Mouse (Mus musculus): ENCODE data around the gene Olig3. TPM values are rescaled to one million over a fixed set of nuclear protein-coding genes. Genes with fewer than 3 reads are reported as not detected.

Gene Olig3
- total and polyA plus RNA-seq, 2 experiments = not detected

DNA sequence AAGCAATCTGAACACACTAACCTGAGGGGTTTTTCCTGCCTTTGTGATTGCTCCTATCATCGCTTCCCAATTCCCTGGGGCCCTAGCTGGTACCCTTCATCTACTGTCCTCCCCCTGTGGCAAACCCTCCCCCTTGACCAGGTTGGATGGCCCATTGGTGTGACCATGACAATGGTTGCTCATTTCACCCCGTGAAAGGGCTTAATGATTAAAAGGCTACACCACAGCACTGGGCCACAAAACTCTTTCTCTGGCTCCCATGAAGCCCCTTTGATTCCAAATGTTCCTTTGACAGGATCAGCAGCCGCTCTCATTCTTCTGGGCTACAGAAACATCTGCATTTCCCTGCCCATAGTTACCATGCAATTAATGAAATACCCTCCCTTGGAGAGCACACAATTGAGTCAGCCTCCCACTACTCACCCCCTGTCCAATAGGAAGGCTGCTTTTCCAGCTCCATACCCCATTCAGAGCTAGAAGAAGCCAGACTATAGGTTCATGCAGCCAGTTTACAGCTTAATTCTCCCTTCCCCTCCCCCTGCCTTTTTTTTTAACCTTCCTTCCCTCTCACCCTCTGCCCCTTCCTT lies 27.0 kb upstream of the Olig3 start:
- H3K9ac ChIP-seq (ENCODE audit: low read depth, low read length) = no peak overlapping the region
- H3K27me3 ChIP-seq (ENCODE audit: control insufficient read depth, insufficient read depth, low read length) = no peaks in the 10 kb centered on the region
- DNase-seq (ENCODE audit: extremely low read depth, low read depth, low spot score) = no peak
- no peak overlapping the region for H3K27ac ChIP-seq (replicated peaks; ENCODE audit: insufficient read depth, low read depth, low read length)
- no peaks in the 10 kb centered on the region for H3K4me1 ChIP-seq (ENCODE audit: control insufficient read depth, insufficient read depth, low read length)
- WGBS = 62% methylated on average over 3 of the region's 3 CpGs
- no peaks in the 10 kb centered on the region for H3K36me3 ChIP-seq (ENCODE audit: control insufficient read depth, insufficient read depth, low read length)
- TF ChIP-seq CTCF (IDR thresholded peaks at IDR 0.05; ENCODE audit: low read depth, low read length) (no peak), POLR2A (IDR thresholded peaks at IDR 0.05; ENCODE audit: extremely low read depth, insufficient read depth, low read length) (no peak)
- no peak overlapping the region for H3K4me3 ChIP-seq (ENCODE audit: insufficient read depth, low read depth, low read length)
- no peaks in the 10 kb centered on the region for H3K79me2 ChIP-seq (ENCODE audit: control insufficient read depth, insufficient read depth, low read length)

- Histone ChIP-seq H3K4me3 (ENCODE audit: insufficient read depth, low read depth, low read length) (no peak overlapping the region), H3K27me3 (ENCODE audit: control insufficient read depth, insufficient read depth, low read length) (no peaks in the 10 kb centered on the region), H3K36me3 (ENCODE audit: control insufficient read depth, insufficient read depth, low read length) (no peaks in the 10 kb centered on the region), H3K27ac (replicated peaks; ENCODE audit: insufficient read depth, low read depth, low read length) (no peak overlapping the region), H3K9ac (ENCODE audit: low read depth, low read length) (no peak overlapping the region), H3K79me2 (ENCODE audit: control insufficient read depth, insufficient read depth, low read length) (no peaks in the 10 kb centered on the region), H3K4me1 (ENCODE audit: control insufficient read depth, insufficient read depth, low read length) (no peaks in the 10 kb centered on the region)
- DNase-seq (ENCODE audit: extremely low read depth, low read depth, low spot score) = no peak
- whole genome bisulfite sequencing = 47% methylated on average over 1 of the region's 1 CpGs
- no peak for TF ChIP-seq CTCF (IDR thresholded peaks at IDR 0.05; ENCODE audit: low read depth, low read length)
- no peak for TF ChIP-seq POLR2A (IDR thresholded peaks at IDR 0.05; ENCODE audit: extremely low read depth, insufficient read depth, low read length)
Observed at GRCm38 (mm10) chr10:19333425-19333824, 22.9 kb upstream of the Olig3 start.

GRCm38 (mm10) chr10:19338695-19339630 lies 17.4 kb upstream of the Olig3 start:
- no peak overlapping the region for H3K4me3 ChIP-seq (ENCODE audit: insufficient read depth, low read depth, low read length)
- no peaks in the 10 kb centered on the region for H3K36me3 ChIP-seq (ENCODE audit: control insufficient read depth, insufficient read depth, low read length)
- no peaks in the 10 kb centered on the region for H3K27me3 ChIP-seq (ENCODE audit: control insufficient read depth, insufficient read depth, low read length)
- H3K4me1 ChIP-seq (ENCODE audit: control insufficient read depth, insufficient read depth, low read length) = no peaks in the 10 kb centered on the region
- TF ChIP-seq POLR2A (IDR thresholded peaks at IDR 0.05; ENCODE audit: extremely low read depth, insufficient read depth, low read length) (no peak), CTCF (IDR thresholded peaks at IDR 0.05; ENCODE audit: low read depth, low read length) (no peak)
- no peak for DNase-seq (ENCODE audit: extremely low read depth, low read depth, low spot score)
- WGBS = 20% methylated on average over 18 of the region's 18 CpGs
- no peak overlapping the region for H3K9ac ChIP-seq (ENCODE audit: low read depth, low read length)
- no peak overlapping the region for H3K27ac ChIP-seq (replicated peaks; ENCODE audit: insufficient read depth, low read depth, low read length)
- no peaks in the 10 kb centered on the region for H3K79me2 ChIP-seq (ENCODE audit: control insufficient read depth, insufficient read depth, low read length)

GRCm38 (mm10) chr10:19344039-19344438 lies 12.3 kb upstream of the Olig3 start:
- DNase-seq (ENCODE audit: extremely low read depth, low read depth, low spot score) = no peak
- TF ChIP-seq POLR2A (IDR thresholded peaks at IDR 0.05; ENCODE audit: extremely low read depth, insufficient read depth, low read length) = no peak
- no peak for TF ChIP-seq CTCF (IDR thresholded peaks at IDR 0.05; ENCODE audit: low read depth, low read length)
- 87% methylated on average over 6 of the region's 6 CpGs for WGBS

DNA sequence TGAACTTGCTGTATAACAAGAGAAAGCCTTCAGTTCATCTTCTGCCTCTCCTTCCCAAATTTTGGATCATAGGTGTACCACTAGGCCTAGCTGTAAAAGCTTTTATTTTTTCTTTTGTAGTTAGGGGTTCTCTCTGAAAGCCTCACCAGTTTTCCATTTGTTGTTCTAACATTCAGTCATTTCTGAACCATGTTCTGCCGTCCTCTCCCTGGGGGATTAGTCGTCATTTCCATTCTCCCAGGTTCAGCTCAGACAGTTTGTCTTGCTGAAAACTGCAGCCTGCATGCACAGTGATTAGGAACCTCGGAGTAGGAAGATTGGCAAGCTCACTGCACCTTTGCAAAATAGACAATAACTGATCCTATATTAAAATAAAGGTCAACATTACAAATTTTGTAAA lies 7.0 kb upstream of the Olig3 start:
- Histone ChIP-seq H3K4me1 (ENCODE audit: control insufficient read depth, insufficient read depth, low read length) (no peaks in the 10 kb centered on the region), H3K79me2 (ENCODE audit: control insufficient read depth, insufficient read depth, low read length) (no peaks in the 10 kb centered on the region), H3K4me3 (ENCODE audit: insufficient read depth, low read depth, low read length) (no peak overlapping the region), H3K27me3 (ENCODE audit: control insufficient read depth, insufficient read depth, low read length) (peaks cover 7% of the 10 kb centered on the region; the same call in 1 of the 2 replicates), H3K36me3 (ENCODE audit: control insufficient read depth, insufficient read depth, low read length) (no peaks in the 10 kb centered on the region), H3K27ac (replicated peaks; ENCODE audit: insufficient read depth, low read depth, low read length) (no peak overlapping the region), H3K9ac (ENCODE audit: low read depth, low read length) (no peak overlapping the region)
- no peak for DNase-seq (ENCODE audit: extremely low read depth, low read depth, low spot score)
- WGBS = 71% methylated on average over 3 of the region's 3 CpGs
- no peak for TF ChIP-seq CTCF (IDR thresholded peaks at IDR 0.05; ENCODE audit: low read depth, low read length)
- TF ChIP-seq POLR2A (IDR thresholded peaks at IDR 0.05; ENCODE audit: extremely low read depth, insufficient read depth, low read length) = no peak

More at GRCm38 (mm10) chr10:19344039-19344438, 12.3 kb upstream of the Olig3 start:
- Histone ChIP-seq H3K4me3 (ENCODE audit: insufficient read depth, low read depth, low read length) (no peak overlapping the region), H3K27ac (replicated peaks; ENCODE audit: insufficient read depth, low read depth, low read length) (no peak overlapping the region), H3K9ac (ENCODE audit: low read depth, low read length) (no peak overlapping the region), H3K36me3 (ENCODE audit: control insufficient read depth, insufficient read depth, low read length) (no peaks in the 10 kb centered on the region), H3K79me2 (ENCODE audit: control insufficient read depth, insufficient read depth, low read length) (no peaks in the 10 kb centered on the region), H3K4me1 (ENCODE audit: control insufficient read depth, insufficient read depth, low read length) (no peaks in the 10 kb centered on the region), H3K27me3 (ENCODE audit: control insufficient read depth, insufficient read depth, low read length) (no peaks in the 10 kb centered on the region)
